Mouse (Mus musculus): ENCODE measurements around the gene Myo10.

Gene Myo10

DNA sequence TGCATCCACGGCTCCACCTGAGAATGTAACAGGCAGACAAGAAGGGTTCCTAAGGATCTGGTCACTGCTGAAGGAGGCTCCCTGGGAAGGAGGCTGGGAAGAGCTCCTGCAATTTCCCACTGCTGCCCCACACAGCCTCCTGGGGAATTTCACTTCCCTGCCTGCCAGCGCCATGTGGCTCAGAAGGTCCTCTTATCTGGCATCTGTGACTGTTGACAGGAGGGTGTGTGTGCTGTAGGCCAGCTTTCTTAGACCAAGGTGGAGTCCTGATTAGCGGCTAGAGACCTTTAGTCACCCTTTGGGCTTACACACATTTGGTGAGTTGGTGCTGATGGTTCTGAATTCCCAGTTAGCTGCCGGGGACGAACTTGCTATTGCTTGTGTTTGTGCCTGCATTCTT, 28.0 kb downstream of the Myo10 start:
- in situ Hi-C loops (cut with MboI), result no loop called here

DNA sequence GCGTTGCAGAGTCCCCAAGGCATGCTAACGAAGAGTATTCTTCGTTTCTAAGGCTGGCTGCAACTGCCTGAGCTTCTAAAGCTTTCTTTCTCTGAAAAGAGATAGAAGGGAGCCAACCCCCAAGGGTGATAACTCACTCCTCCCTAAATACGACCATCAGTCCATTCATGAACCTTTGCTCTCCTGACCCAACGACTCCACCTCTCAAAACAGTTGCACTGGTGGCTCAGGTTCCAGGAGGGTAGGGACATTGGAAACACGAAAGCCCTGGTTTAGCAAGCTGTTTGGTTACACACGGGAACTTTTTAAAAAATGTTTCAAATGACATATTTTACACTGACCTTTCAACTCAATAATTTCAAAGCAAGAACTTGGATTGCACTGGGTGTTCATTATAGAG, 29.5 kb downstream of the Myo10 start:
- in situ Hi-C loops (cut with MboI), result no loop called here

DNA sequence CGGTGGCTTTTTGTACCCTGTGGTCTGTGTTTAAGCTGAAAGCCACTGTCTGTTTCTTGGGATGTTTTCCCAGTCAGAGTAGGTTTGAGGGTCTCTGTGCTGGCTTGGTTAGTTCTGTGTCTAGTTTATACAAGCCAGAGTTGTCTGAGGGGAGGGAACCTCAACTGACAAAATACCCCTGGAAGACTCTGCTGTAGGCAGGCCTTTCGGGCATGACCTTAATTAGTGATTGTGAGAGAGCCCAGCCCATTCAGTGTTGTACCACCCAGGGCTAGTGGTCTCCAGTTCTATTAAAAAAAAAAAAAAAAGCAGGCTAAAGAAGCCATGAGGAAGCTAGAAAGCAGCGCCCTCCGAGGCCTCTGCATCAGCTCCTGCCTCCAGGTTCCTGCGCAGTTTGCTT, 30.0 kb downstream of the Myo10 start:
- in situ Hi-C loops (cut with MboI), result no loop called here

DNA sequence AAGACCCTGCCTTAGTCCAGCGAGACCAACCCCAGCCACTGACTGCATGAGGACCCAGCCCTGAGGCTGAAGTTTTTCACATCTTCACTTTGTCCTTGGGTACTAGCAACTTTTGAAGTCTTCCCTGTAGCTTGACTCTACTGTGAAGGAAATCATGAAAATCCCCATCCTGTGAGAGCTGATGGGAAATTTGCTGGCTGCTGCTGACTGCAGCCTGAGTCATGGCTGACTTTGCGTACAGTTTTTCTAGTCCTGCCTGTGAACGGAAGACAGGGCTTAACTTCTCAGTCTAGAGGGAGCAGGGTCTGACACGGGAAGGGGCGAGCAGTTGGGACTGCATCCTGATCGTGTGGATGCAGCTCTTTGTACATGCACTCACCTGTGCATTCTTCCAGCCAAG, 30.6 kb downstream of the Myo10 start:
- in situ Hi-C loops (cut with MboI), result no loop called here

DNA sequence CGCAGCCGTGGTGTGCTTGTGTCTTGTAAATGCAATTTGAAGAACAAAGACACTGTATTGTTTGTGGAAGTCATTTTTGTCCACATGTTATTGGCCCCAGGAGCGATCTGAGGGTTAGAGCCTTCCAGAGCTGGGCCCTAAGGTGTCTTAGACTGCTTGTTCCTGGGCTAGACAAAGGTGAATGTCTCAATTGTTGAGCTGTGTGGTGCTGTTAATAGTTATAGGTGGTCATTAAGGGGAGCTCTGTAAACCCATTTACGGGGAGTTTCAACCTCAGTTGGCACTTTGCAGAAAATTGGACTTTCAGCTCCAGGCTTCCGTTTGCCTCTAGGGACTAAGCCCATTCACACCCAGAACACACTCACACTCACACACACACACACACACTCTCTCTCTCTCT, 31.4 kb downstream of the Myo10 start:
- in situ Hi-C loops (cut with MboI), result no loop called here

DNA sequence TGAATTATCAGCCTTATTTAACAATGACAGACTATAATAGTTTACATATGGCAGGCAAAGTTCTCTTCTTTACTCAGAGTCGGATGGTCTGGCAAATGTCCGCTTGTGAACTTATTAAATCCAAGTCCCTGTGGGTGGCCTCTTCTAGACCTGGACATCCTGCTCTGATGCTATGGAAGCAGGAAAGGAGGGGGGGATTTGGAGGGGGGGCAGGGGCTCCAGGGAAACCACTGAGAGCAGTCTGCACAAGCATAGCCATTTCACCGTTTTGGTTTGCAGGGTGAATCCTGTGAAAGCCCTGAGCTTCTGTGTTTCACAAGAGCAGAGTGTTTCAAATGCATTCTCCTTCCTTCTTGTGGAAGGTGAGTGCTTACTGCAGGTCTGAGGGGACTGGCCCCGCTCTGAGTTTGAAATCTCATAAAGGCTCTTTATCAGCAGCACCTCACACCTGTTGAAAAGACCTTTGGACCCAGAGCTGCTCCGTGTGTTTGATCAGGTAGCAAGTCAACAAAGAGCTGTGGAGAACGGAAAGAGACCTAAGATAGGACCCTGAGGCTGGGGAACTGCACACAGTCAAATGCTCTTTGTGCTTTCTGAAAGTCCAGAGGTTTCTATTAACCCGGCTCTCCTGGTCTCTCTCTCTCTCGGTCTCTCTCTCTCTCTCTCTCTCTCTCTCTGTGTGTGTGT, 40.7 kb downstream of the Myo10 start:
- in situ Hi-C loops (cut with MboI), result no loop called here

DNA sequence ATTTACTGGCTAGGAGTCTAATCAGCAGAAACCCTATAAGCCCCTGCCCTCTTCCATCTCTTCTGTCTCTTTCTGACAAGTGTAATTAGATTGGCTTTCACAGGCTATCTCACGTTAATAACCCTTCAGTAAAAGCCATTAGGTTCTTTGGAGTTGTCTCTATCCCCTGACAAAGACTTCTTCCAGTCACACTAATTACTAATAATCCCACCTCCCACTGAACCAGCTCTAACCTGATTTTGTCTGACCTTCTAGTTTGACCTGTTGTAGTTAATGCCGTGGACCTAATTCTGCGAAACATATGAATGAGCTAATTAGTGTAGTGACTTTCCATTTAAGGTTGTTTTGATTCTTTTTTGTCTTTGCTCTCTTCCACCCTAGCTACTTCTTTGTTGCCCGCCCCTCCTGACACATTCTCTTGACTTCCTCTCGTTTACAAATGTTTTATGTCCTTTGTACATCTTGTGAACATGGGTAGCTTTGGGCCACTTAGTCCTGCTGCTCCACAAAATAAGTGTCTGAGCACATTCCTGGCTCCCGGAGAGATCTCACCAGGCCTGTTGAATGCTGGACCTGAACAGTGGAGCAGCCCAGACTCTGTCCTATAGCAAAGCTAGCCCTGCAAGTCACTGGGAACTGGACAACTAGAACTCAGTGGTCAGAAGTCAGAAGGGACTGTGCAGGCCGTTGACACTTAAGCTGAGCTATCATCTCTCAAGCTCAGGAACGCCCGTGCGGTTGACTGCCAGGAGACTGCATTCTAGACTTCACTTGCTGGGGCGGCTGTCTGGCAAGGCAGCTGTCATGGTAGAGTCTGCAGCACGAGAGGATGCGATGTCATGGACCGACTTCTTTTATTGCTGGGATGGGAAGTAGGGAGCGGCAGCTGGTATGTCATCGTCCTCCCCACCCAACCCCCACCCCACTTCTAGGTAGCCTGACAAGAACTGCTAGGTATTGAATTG, 47.2 kb downstream of the Myo10 start:
- in situ Hi-C loops (cut with MboI), result no loop called here

DNA sequence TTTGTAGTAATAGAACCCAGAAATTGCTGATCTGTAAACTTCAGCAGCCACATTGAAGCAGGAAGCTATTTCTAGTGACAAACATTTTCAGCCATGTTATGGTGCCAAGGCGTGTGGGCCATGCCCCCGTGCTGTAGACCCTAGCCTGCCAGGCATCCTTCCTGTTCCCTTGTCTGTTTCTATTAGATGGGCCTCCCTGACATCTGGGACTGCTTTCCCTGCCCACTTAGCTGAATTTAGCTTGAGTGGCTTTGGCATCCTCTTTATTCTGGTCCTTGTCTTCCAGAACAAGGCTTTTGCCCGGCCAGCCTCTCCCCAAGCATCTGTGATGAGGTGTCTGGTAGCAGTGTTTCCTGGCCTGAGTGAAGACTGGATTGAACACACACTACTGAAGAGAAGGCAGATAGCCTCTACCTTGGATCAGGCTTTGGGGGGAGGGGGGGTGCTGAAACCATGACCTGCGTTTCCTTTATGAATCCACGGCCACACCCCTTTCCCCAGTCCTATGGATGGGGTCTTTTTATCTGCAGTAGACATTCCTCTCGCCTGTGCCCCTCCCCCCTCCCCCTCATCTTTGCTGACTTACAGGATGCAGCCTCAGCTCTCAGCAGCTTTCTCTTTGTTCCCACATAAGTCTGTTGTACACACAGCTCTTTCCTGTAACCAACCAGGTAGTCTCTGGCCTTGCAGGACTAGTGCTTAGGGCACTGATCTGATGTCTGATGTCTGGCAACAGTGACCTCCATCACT, 51.1 kb downstream of the Myo10 start:
- in situ Hi-C loops (cut with MboI), result no loop called here

- in situ Hi-C loops (cut with MboI), result no loop called here
Observed at GRCm38 (mm10) chr15:25674099-25674931, 52.0 kb downstream of the Myo10 start.

DNA sequence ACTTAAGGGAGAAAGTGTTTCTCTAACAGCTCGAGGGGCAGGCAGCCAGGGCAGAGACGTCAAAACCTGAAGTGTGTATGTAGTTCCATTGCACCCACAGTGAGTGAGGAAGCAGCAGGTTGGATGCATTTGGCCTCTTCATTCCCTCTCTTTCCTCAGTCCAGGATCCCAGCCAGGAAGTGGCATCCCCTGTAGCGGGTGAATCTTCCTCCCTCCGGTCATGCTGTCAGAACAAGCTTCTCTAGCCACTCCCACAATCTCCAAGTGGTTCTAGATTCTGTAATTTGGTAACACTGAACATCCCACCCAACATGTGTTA, 52.6 kb downstream of the Myo10 start:
- in situ Hi-C loops (cut with MboI), result no loop called here

GRCm38 (mm10) chr15:25675359-25675758, 53.0 kb downstream of the Myo10 start:
- in situ Hi-C loops (cut with MboI), result no loop called here

GRCm38 (mm10) chr15:25676056-25676785, 53.9 kb downstream of the Myo10 start:
- in situ Hi-C loops (cut with MboI), result no loop called here

DNA sequence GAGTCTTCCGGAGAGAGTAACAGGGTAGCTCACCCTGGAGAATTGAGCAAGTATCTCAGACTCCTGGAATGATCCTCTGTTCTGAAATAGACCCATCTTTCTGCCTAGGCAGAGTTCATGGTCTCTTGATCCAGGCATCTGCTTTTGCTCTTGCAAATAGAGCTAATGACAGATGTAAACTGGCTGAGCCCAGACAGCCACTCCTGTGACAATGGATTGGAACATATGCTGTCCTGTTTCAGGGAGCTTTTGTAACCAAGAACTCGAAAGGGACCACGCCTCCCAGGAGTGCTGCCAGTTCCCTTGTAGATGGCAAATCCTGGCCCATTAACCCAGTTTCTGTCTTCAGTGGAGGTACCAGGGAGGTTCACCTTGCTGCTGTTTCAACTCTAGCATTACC, 56.8 kb downstream of the Myo10 start:
- in situ Hi-C loops (cut with MboI), result no loop called here

- in situ Hi-C loops (cut with MboI), result no loop called here
Observed at GRCm38 (mm10) chr15:25679616-25680015, 57.3 kb downstream of the Myo10 start.

DNA sequence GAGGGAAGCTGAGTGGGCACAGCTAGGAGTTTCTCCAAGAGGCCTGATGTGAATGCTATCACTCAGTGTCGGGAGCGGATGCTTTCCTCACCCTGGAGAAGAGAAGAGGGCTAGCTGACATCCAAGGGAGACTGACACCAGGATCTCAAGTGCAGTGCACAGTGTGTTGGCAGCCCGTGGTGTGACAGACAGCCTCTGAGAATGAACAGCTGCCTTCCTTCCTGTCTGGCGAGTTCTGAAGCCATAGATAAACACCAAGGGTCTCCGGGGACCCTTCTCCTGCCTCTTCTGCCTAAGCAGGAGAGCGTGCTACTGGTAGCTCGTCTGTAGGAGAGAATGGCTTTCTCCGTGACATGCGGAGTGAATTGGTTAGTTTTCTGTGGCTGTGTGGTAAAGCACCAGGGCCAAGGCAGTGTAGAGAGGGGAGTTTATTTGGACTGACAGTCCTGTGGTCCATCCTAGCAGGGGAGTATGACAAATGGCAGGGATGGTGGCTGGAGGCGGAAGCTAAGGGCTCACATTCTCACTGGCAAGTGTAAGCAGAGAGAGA, 58.0 kb downstream of the Myo10 start:
- in situ Hi-C loops (cut with MboI), result no loop called here

- in situ Hi-C loops (cut with MboI), result no loop called here
Observed at GRCm38 (mm10) chr15:25682953-25683507, 60.7 kb downstream of the Myo10 start.

DNA sequence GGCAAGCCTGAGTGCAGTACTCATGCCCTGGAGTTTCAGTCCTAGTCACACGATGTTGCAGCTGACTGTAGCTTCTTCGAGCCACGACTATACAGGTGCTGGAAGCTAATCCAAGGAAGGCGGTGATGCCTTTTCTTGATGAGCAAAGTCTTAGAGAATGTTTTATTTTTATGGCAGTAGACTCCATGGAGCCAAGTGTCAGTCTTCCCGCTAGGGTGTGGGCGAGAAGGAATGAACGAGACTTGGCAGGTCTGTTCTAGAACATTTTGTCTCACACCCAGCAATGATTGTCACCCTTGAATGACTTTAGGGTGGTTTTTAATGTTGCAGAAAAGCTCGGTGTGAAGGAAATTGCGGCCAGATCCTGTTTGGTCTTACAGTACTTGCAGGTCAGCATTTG, 62.9 kb downstream of the Myo10 start:
- in situ Hi-C loops (cut with MboI), result no loop called here

DNA sequence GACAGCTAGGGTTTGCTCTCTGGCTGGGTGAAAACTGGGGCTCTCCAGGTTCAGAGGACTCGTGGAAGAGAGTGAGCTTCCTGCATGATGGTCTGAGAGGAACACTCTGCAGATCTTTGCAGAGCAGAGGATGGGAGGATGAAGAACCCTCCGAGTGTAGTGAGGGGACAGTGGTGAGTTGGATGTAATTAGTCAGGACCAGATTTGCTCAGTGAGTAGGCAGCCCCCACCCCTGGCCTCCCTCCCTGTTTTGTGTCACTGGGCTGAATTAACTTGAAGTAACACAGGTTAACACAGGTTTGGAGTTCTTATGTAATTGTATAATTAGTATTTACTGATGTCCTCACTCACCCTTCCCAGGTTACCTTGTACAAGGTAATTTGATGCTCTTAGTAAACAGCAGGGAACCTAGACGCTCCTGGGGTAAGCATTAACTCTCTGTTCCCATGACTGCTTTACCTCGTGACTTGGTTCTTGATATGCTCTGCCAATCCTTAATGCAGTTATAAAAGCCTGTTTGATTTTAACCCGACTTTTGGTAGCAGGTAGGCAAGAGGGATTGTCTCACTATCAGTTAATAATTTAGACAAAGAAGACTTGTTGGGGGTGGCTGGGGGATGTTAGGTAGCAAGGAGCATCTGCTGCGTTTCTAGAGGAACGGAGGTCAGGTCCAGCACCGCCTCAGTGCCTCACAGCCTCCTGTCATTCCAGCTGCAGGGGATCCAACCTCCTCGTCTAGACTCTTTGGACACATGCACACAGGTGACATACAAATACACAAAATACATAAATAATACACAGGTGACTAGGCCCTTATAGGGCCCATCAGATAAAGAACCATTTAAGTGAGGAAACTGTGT, 66.3 kb downstream of the Myo10 start:
- in situ Hi-C loops (cut with MboI), result no loop called here

DNA sequence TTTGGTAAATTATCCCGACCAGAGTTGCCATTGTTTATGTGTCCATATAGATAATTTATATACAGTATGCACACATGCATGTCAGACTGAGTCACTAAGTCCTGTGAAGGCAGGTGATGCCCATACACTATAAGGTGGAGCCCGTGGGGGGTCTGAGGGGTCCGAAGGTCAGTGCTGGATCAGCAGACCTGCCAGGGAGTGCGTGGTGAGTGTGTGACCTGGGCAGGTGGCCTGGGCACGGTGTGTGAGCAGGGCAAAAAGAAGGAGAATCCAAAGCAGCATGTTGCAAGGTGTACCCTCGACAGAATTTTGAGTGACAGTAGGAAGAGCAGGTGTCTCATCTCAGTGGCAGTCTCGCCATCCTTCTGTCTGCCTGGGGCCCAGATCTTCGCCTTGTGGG, 67.2 kb downstream of the Myo10 start:
- in situ Hi-C loops (cut with MboI), result no loop called here

Measured in mature B cell (primary cell).